Mouse (Mus musculus) testis, adult 2 months (tissue): ENCODE measurements at regions not wholly inside any gene's neighbourhood (a gene's known extent, or its start where the extent isn't known, plus 50 kb on each side); places are given as distances from the start of the nearest gene placed in this dataset.

Experiments used
- H3K27ac ChIP-seq: fragments of 200-500 bp; 2 replicates; pipeline ENCODE4 v1.5.1; 2012; ENCODE audit warnings: low read depth, low read length; ENCODE audit not compliant: control insufficient read depth, insufficient read depth
- H3K27me3 ChIP-seq: fragments of 200-500 bp; 2 replicates; pipeline ENCODE4 v1.6.1; 2012; ENCODE audit warnings: mild to moderate bottlenecking, low read length, moderate library complexity; ENCODE audit not compliant: control insufficient read depth, insufficient read depth
- H3K36me3 ChIP-seq: fragments of 200-500 bp; 2 replicates; pipeline ENCODE4 v1.6.1; 2012; ENCODE audit warnings: mild to moderate bottlenecking, low read length; ENCODE audit not compliant: control insufficient read depth, insufficient read depth
- H3K4me1 ChIP-seq: fragments of 200-500 bp; 2 replicates; pipeline ENCODE4 v1.6.1; 2012; ENCODE audit warnings: low read length; ENCODE audit not compliant: control insufficient read depth, insufficient read depth
- H3K4me3 ChIP-seq: fragments of 200-500 bp; 2 replicates; pipeline ENCODE4 v1.5.1; 2012; ENCODE audit warnings: low read depth, mild to moderate bottlenecking, low read length, moderate library complexity, mixed read lengths; ENCODE audit not compliant: control insufficient read depth
- CTCF ChIP-seq: fragments of 200-500 bp; IDR thresholded peaks from 2 replicates; pipeline ENCODE4 v1.5.1; 2012; ENCODE audit warnings: low read depth, mild to moderate bottlenecking, inconsistent platforms, low read length, moderate library complexity; ENCODE audit not compliant: control insufficient read depth, insufficient read depth, insufficient replicate concordance
- POLR2A ChIP-seq: fragments of 200-500 bp; IDR thresholded peaks from 2 replicates; pipeline ENCODE4 v1.6.1; 2012; ENCODE audit warnings: low read depth, mild to moderate bottlenecking, inconsistent platforms, low read length, moderate library complexity; ENCODE audit not compliant: control insufficient read depth

DNA sequence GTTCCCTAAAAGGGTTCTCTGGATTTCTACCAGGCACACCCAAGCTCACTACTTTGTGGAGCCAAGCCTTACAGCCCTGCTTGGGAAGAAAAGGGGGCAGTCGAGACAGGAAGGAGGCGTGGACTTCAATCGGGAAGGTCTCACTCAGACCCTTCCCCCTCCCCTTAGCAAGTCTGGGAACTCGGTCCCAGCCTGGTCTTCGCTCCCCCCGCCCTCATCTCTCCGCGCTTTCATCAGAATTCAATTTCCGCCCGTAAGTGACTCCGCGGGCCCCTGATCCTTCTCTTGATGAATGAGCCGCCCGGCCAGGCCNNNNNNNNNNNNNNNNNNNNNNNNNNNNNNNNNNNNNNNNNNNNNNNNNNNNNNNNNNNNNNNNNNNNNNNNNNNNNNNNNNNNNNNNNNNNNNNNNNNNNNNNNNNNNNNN lies 86.3 kb upstream of the Pax2 start:
- Histone ChIP-seq H3K36me3 (no peaks in the 10 kb centered on the region), H3K4me1 (peaks cover 28% of the 10 kb centered on the region), H3K27ac (no peak overlapping the region), H3K4me3 (no peak overlapping the region), H3K27me3 (peaks cover 9% of the 10 kb centered on the region)
- TF ChIP-seq CTCF (no peak), POLR2A (no peak)

GRCm38 (mm10) chr19:44674621-44675245 lies 81.1 kb upstream of the Pax2 start:
- Histone ChIP-seq H3K27me3 (peaks cover 6% of the 10 kb centered on the region), H3K4me1 (peaks cover 33% of the 10 kb centered on the region), H3K36me3 (no peaks in the 10 kb centered on the region), H3K4me3 (peak overlapping the region; percentile 54), H3K27ac (no peak overlapping the region)
- TF ChIP-seq CTCF (no peak), POLR2A (no peak)

DNA sequence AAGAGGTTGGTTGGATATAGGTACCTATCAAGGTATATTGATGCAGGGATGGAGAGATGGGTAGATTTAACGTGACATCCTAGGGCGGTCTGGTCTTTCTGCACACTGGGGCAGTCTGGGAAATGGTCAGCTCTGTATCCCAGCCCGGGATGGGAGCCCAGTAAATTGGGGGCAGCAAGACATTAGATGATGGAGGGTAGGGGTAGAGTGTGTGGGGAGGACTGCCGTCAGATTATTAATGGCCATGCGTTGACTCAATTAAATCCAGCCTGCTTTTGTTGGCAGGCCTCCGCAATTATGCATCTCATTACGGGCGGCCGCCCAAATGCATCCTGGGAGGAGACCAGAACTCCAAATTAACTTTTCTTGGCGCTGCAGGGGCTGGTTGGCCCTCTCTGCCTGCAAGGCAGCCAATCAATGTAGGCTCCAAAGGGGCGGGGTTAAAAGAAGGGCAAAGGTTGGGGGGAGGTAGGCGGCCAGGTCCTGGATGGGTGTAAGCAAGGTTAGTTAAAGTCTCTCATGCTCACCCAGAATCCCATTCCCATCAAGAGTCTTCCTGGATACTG lies 79.2 kb upstream of the Pax2 start:
- Histone ChIP-seq H3K27ac (no peak overlapping the region), H3K27me3 (peaks cover 2% of the 10 kb centered on the region; the same call in 1 of the 2 replicates), H3K4me1 (peaks cover 23% of the 10 kb centered on the region), H3K4me3 (no peak overlapping the region), H3K36me3 (no peaks in the 10 kb centered on the region)
- no peak for TF ChIP-seq CTCF
- TF ChIP-seq POLR2A, result no peak

DNA sequence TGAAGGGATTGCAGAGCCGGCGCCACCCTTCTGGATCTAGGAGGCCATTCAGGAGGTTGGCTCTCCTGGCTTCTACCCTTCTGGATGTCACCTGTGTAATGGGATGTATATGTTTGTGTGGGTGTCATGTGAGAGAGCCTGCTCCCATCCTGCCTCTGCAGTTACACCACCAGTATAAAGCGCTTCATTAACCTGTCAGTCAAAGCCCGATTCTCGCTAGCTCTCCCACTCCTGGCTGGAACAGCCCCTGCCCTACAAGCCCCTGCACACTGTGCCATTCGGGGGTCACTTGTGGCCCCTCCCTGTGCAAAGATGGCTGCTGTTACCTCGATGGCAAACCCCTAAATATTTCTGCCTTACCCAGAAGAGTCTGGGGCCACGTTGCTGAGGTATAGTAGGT lies 78.5 kb upstream of the Pax2 start:
- H3K36me3 ChIP-seq, result no peaks in the 10 kb centered on the region
- no peaks in the 10 kb centered on the region; the same call in 1 of the 2 replicates for H3K27me3 ChIP-seq
- H3K4me1 ChIP-seq, result peaks cover 19% of the 10 kb centered on the region
- TF ChIP-seq POLR2A (no peak), CTCF (no peak)
- no peak overlapping the region for H3K27ac ChIP-seq
- no peak overlapping the region for H3K4me3 ChIP-seq

DNA sequence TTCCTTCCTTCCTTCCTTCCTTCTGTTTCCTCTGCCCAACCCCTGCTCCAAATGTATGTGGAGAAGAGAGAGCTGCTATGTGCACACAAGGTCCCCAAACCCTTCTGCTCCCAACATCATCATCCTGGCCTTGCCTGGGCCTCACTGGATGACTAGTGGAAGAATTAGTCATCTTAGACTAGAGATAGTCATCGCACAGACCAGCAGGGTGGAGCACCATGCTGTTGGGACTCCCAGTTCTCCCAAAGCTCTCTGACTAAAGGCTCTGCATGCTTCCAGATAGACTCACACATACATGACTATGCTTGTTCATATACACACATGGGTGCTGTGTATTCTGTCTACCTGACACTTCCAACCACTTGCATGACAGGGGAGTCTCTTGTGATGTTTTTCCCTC lies 77.2 kb upstream of the Pax2 start:
- Histone ChIP-seq H3K27me3 (peaks cover 3% of the 10 kb centered on the region; the same call in 1 of the 2 replicates), H3K4me3 (no peak overlapping the region), H3K4me1 (peaks cover 18% of the 10 kb centered on the region), H3K27ac (no peak overlapping the region), H3K36me3 (no peaks in the 10 kb centered on the region)
- TF ChIP-seq POLR2A (no peak), CTCF (no peak)

DNA sequence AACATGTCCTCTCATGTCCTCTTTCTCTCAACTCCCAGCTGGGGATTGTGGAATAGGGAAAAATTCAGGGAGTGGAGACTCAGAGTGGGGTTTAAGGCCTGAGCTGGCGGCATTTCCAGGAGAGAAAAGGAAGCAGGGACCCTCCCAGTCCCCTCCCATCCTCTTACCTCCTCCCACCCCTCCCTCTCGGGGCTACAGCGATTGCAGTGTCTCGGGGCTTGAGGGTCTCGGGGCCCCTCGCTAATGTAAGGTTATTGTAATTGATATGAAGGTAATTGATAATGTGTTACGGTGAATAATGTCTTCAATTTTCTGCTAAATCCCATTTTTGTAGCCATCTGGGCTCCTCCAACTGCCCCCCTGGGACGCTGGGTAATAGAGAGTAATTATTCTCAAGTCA lies 74.2 kb upstream of the Pax2 start:
- H3K4me1 ChIP-seq, result peaks cover 5% of the 10 kb centered on the region
- H3K36me3 ChIP-seq, result no peaks in the 10 kb centered on the region
- TF ChIP-seq POLR2A, result no peak
- no peak for TF ChIP-seq CTCF
- no peak overlapping the region for H3K4me3 ChIP-seq
- peaks cover 3% of the 10 kb centered on the region; the same call in 1 of the 2 replicates for H3K27me3 ChIP-seq
- H3K27ac ChIP-seq, result no peak overlapping the region

GRCm38 (mm10) chr19:44683191-44683590 lies 72.7 kb upstream of the Pax2 start:
- Histone ChIP-seq H3K4me1 (peaks cover 5% of the 10 kb centered on the region), H3K4me3 (no peak overlapping the region), H3K27ac (no peak overlapping the region), H3K36me3 (no peaks in the 10 kb centered on the region), H3K27me3 (peaks cover 3% of the 10 kb centered on the region; the same call in 1 of the 2 replicates)
- TF ChIP-seq CTCF (no peak), POLR2A (no peak)
